Mouse (Mus musculus) adrenal gland, adult (tissue): ENCODE measurements around the gene Zfp952.
A peak's percentile ranks its signal among the peaks of the same experiment; 100 is the strongest.
"Not testable (repeated sequence)": the region's sequence is repeated elsewhere in the genome, so short reads cannot be mapped to it uniquely, and the experiment has no call there.

Source experiments
- DNase-seq, 2 experiments: peaks; one replicate each; pipeline ENCODE4 v3.0.0; 2022 to 2023; ENCODE audit warnings: low spot score in 1 of 2; ENCODE audit not compliant: inconsistent age in 2 of 2

Gene Zfp952

GRCm38 (mm10) chr17:32992699-32993474, at the start of gene Zfp952:
TSS of gene Zfp952 (plus strand) at chr17:32993129.
- DNase-seq: peak; percentile 85 to 97

GRCm38 (mm10) chr17:32943661-32944060, 49.3 kb upstream of the Zfp952 start:
- DNase-seq: no peak

GRCm38 (mm10) chr17:32944402-32945035, 48.4 kb upstream of the Zfp952 start:
- DNase-seq: no peak

GRCm38 (mm10) chr17:32946716-32947115, 46.2 kb upstream of the Zfp952 start:
- DNase-seq: peak in 1 of 2 experiments; percentile 23

- peak; percentile 98 to 100 for DNase-seq
Measured at GRCm38 (mm10) chr17:32947215-32947914, 45.6 kb upstream of the Zfp952 start, which contains the start of gene Cyp4f13. TSS of gene Cyp4f13 (minus strand) at chr17:32947402.

- no peak for DNase-seq
Measured at GRCm38 (mm10) chr17:32950136-32950535, 42.8 kb upstream of the Zfp952 start.

GRCm38 (mm10) chr17:32951006-32951405, 41.9 kb upstream of the Zfp952 start:
- no peak for DNase-seq

- peak; percentile 82 to 93 for DNase-seq
Measured at GRCm38 (mm10) chr17:32951441-32951840, 41.5 kb upstream of the Zfp952 start.

- DNase-seq: no peak
Measured at GRCm38 (mm10) chr17:32965253-32965622, 27.7 kb upstream of the Zfp952 start.

GRCm38 (mm10) chr17:32965623-32966290, 27.2 kb upstream of the Zfp952 start, which contains the start of gene Zfp472:
TSS of gene Zfp472 (plus strand) at chr17:32965814.
- peak; percentile 91 to 98 for DNase-seq

GRCm38 (mm10) chr17:32981361-32981760, 11.6 kb upstream of the Zfp952 start:
- DNase-seq: no peak

GRCm38 (mm10) chr17:32986301-32986700, 6.6 kb upstream of the Zfp952 start:
- no peak for DNase-seq

GRCm38 (mm10) chr17:32991965-32992698, 797 bp upstream of the Zfp952 start:
- DNase-seq: peak in 1 of 2 experiments; percentile 58

GRCm38 (mm10) chr17:32998492-32998891, 5.6 kb downstream of the Zfp952 start:
- no peak for DNase-seq

- DNase-seq: peak in 1 of 2 experiments; percentile 31
Measured at GRCm38 (mm10) chr17:33008337-33008736, 15.4 kb downstream of the Zfp952 start.

- DNase-seq: not testable (repeated sequence)
Measured at GRCm38 (mm10) chr17:33020434-33020833, 27.5 kb downstream of the Zfp952 start.

GRCm38 (mm10) chr17:33032376-33032775, 39.4 kb downstream of the Zfp952 start:
- DNase-seq: peak in 1 of 2 experiments; percentile 61

- DNase-seq: peak; percentile 79 to 95
Measured at GRCm38 (mm10) chr17:33032900-33033891, 40.3 kb downstream of the Zfp952 start, which contains the start of gene Zfp763. TSS of gene Zfp763 (minus strand) at chr17:33033402.
